Comparison of ENCODE assay signal across 11 mouse cellular contexts in genomic region chr3:129338296-129339091, GRCm38 (mm10). TPM values are rescaled to one million over a fixed set of nuclear protein-coding genes. Genes with fewer than 3 reads are reported as not detected.
DNase-seq lines count a peak whose midpoint lies in the region; ATAC-seq lines count a peak whose summit lies in the region.
"Had no signal": no experiment of that assay in that cellular context is flagged by ENCODE, and none has a peak within 500 bp of the region (broad histone marks: within the 10 kb centered on the region; RNA-seq: fewer than 3 reads in every experiment).

No protein-coding gene starts in this region.

- H3K4me2 ChIP-seq in intestine, embryonic 15.5 days (replicated peaks), result 0 out of 2 replicates have a peak overlapping the region, but pooled peaks have one; percentile 11
- H3K4me2 ChIP-seq: hindbrain, embryonic 15.5 days had no signal

- H3K27ac ChIP-seq in heart, embryonic 10.5 days, result no peak overlapping the region
- no peak overlapping the region for H3K27ac ChIP-seq in intestine, embryonic 15.5 days
- H3K27ac ChIP-seq: hindbrain, embryonic 15.5 days had no signal

- H3K9ac ChIP-seq in intestine, embryonic 15.5 days, result no peak overlapping the region
- H3K9ac ChIP-seq: hindbrain, embryonic 15.5 days had no signal

- H3K4me3 ChIP-seq in heart, embryonic 10.5 days, result no peak overlapping the region; the same call in 1 of the 2 replicates
- H3K4me3 ChIP-seq in intestine, embryonic 15.5 days (replicated peaks), result no peak overlapping the region
- H3K4me3 ChIP-seq: erythroblast, embryonic 14.5 days; hindbrain, embryonic 15.5 days had no signal

- H3K4me1 ChIP-seq in heart, embryonic 10.5 days, result peaks cover 13% of the 10 kb centered on the region
- H3K4me1 ChIP-seq in intestine, embryonic 15.5 days (replicated peaks), result peaks cover 6% of the 10 kb centered on the region; the same call in 1 of the 2 replicates
- H3K4me1 ChIP-seq: hindbrain, embryonic 15.5 days had no signal

- peak; percentile 97 for DNase-seq in heart, adult 11 months
- DNase-seq in heart, embryonic 10.5 days (ENCODE audit: low spot score), result no peak
- DNase-seq in thymus, postnatal 14 days, result peak; percentile 15
- DNase-seq in thymus, adult 18-20 months, result no peak
- no peak for DNase-seq in spleen, adult 12 weeks (ENCODE audit: low spot score)
- DNase-seq in left cerebral cortex, adult 18-20 months (ENCODE audit: low spot score in 2 of 2), result no peak

- 29% methylated on average over 14 of the region's 14 CpGs for WGBS in heart, embryonic 10.5 days
- WGBS in intestine, embryonic 15.5 days, result 36% methylated on average over 14 of the region's 14 CpGs

- no peaks in the 10 kb centered on the region for H3K9me3 ChIP-seq in heart, embryonic 10.5 days
- no peaks in the 10 kb centered on the region for H3K9me3 ChIP-seq in intestine, embryonic 15.5 days
- H3K9me3 ChIP-seq: hindbrain, embryonic 15.5 days had no signal

- H3K36me3 ChIP-seq in heart, embryonic 10.5 days, result no peaks in the 10 kb centered on the region
- H3K36me3 ChIP-seq in intestine, embryonic 15.5 days, result no peaks in the 10 kb centered on the region
- H3K36me3 ChIP-seq: hindbrain, embryonic 15.5 days had no signal

- no peak for ATAC-seq in intestine, embryonic 15.5 days
- ATAC-seq in inflammation-experienced regulatory T-cells, adult 6 months, result no peak
- ATAC-seq: CD4-positive, CD25-positive, alpha-beta regulatory T cell, adult 4 months had no signal

- H3K27me3 ChIP-seq in heart, embryonic 10.5 days (ENCODE audit: insufficient read depth, poor library complexity, severe bottlenecking), result no peaks in the 10 kb centered on the region
- no peaks in the 10 kb centered on the region for H3K27me3 ChIP-seq in intestine, embryonic 15.5 days (replicated peaks)
- H3K27me3 ChIP-seq: hindbrain, embryonic 15.5 days had no signal

RNA-seq across cellular contexts. Expression of gene Enpep, which starts 6.0 kb away (rescaled TPM):
- 5.1 and 8.8 TPM in 2 replicates for polyA plus RNA-seq in heart, embryonic 10.5 days (2016; fragmentation: Nextera tagmentation; extraction: Ambion mirVana)
- 97.2 and 100 TPM in 2 replicates for polyA plus RNA-seq in intestine, embryonic 15.5 days (2015; fragmentation: Nextera tagmentation; extraction: Ambion mirVana)
- 1 to 10 TPM; 1.6 to 2.0 TPM for total RNA-seq in left cerebral cortex, adult 18-20 months (2021)
- polyA plus RNA-seq in inflammation-experienced regulatory T-cells, adult 6 months (2017; shearing (Covaris generic)), result not detected
- polyA plus RNA-seq: erythroblast, embryonic 14.5 days had no signal

Comparison
In these comparisons a context has a peak if more than half of its experiments do, and no peak if none do; other contexts are left out.
1. DNase-seq: peak in heart, adult 11 months (single experiment) and thymus, postnatal 14 days (single experiment); none in heart, embryonic 10.5 days (single experiment), thymus, adult 18-20 months (0 of 2), spleen, adult 12 weeks (single experiment) and left cerebral cortex, adult 18-20 months (0 of 2).
2. RNA of gene Enpep, which starts 6.0 kb away (polyA plus RNA-seq): 97.2 to 100 TPM in intestine, embryonic 15.5 days; 5.1 to 8.8 TPM in heart, embryonic 10.5 days and not detected in inflammation-experienced regulatory T-cells, adult 6 months; every median in the first group is over 10 times any median in the second.